Mouse (Mus musculus) MEL (cell line): Measurements from ENCODE around the gene Adamtsl1. TPM values are rescaled to one million over a fixed set of nuclear protein-coding genes. Genes with fewer than 3 reads are reported as not detected.

ENCODE experiments used
- DNase-seq: peaks from one replicate; pipeline ENCODE4 v3.0.0; 2011; ENCODE audit warnings: low read depth, low spot score
- H3K27ac ChIP-seq: 2 replicates; pipeline ENCODE4 v1.5.1; 2012; ENCODE audit warnings: low read depth, mild to moderate bottlenecking, control low read depth, low read length, moderate library complexity; ENCODE audit not compliant: control insufficient read depth
- H3K27me3 ChIP-seq, 2 experiments: fragments of 150-350 bp in 1 of 2; sonication (generic) in 1 of 2; 2 replicates each; pipeline ENCODE4 v1.6.1; 2012; ENCODE audit warnings: low read length in 2 of 2, mild to moderate bottlenecking in 2 of 2, improper control_type of control experiment in 1 of 2, moderate library complexity in 1 of 2; ENCODE audit not compliant: insufficient read depth in 2 of 2, control insufficient read depth in 1 of 2
- H3K36me3 ChIP-seq, 2 experiments: 2 replicates each; pipeline ENCODE4 v1.6.1; 2012 to 2014; ENCODE audit warnings: low read length in 2 of 2, improper control_type of control experiment in 1 of 2, inconsistent platforms in 1 of 2, mild to moderate bottlenecking in 1 of 2; ENCODE audit not compliant: insufficient read depth in 2 of 2, control insufficient read depth in 1 of 2
- H3K4me1 ChIP-seq, 2 experiments: fragments of 150-350 bp in 1 of 2; sonication (generic) in 1 of 2; 2 replicates each; pipeline ENCODE4 v1.6.1; 2012; ENCODE audit warnings: low read length in 2 of 2, improper control_type of control experiment in 1 of 2, mild to moderate bottlenecking in 1 of 2; ENCODE audit not compliant: insufficient read depth in 2 of 2, control insufficient read depth in 1 of 2
- H3K4me3 ChIP-seq, 2 experiments: fragments of 150-350 bp in 1 of 2; sonication (generic) in 1 of 2; 2 replicates each; pipeline ENCODE4 v1.5.1; 2012; ENCODE audit warnings: low read depth in 2 of 2, low read length in 2 of 2, mild to moderate bottlenecking in 2 of 2, moderate library complexity in 2 of 2, control low read depth in 1 of 2, improper control_type of control experiment in 1 of 2; ENCODE audit not compliant: control insufficient read depth in 1 of 2, insufficient read depth in 1 of 2
- H3K79me2 ChIP-seq: 2 replicates; pipeline ENCODE4 v1.6.1; 2012; ENCODE audit warnings: mild to moderate bottlenecking, low read length, moderate library complexity; ENCODE audit not compliant: control insufficient read depth, poor library complexity, insufficient read depth
- H3K9ac ChIP-seq: 2 replicates; pipeline ENCODE4 v1.6.1; 2012; ENCODE audit warnings: low read depth, mild to moderate bottlenecking, control low read depth, low read length, moderate library complexity; ENCODE audit not compliant: control insufficient read depth, poor library complexity, severe bottlenecking
- H3K9me3 ChIP-seq: fragments of 150-350 bp; sonication (generic); replicated peaks from 2 replicates; pipeline ENCODE4 v1.6.1; 2012; ENCODE audit warnings: mild to moderate bottlenecking, low read length, improper control_type of control experiment, moderate library complexity; ENCODE audit not compliant: insufficient read depth
- E2F4 ChIP-seq: IDR thresholded peaks from 2 replicates; pipeline ENCODE4 v1.6.1; 2011; ENCODE audit warnings: low read depth, low read length, improper control_type of control experiment, borderline replicate concordance
- EP300 ChIP-seq, 2 experiments: IDR thresholded peaks; 2 replicates each; pipeline ENCODE4 v1.6.1; 2011; ENCODE audit warnings: improper control_type of control experiment in 2 of 2, low read length in 2 of 2, low read depth in 1 of 2, mild to moderate bottlenecking in 1 of 2
- GATA1 ChIP-seq: IDR thresholded peaks from 2 replicates; pipeline ENCODE4 v1.6.1; 2011; ENCODE audit warnings: low read depth, low read length, improper control_type of control experiment
- HCFC1 ChIP-seq: IDR thresholded peaks from 2 replicates; pipeline ENCODE4 v1.6.1; 2012; ENCODE audit warnings: low read depth, mild to moderate bottlenecking, inconsistent platforms, low read length, improper control_type of control experiment, moderate library complexity
- MAFK ChIP-seq: IDR thresholded peaks from 2 replicates; pipeline ENCODE4 v1.6.1; 2011; ENCODE audit warnings: low read depth, mild to moderate bottlenecking, low read length, improper control_type of control experiment, borderline replicate concordance
- MYC ChIP-seq: IDR thresholded peaks from 2 replicates; pipeline ENCODE4 v1.6.1; 2011; ENCODE audit warnings: low read depth, mild to moderate bottlenecking, low read length, improper control_type of control experiment, moderate library complexity
- NRF1 ChIP-seq: IDR thresholded peaks from 2 replicates; pipeline ENCODE4 v1.6.1; 2014; ENCODE audit warnings: low read depth, mild to moderate bottlenecking, inconsistent platforms, low read length, improper control_type of control experiment, moderate library complexity; ENCODE audit not compliant: poor library complexity, insufficient read depth, severe bottlenecking
- POLR2A ChIP-seq, 2 experiments: IDR thresholded peaks; 2 replicates each; pipeline ENCODE4 v1.6.1; 2011 to 2012; ENCODE audit warnings: low read length in 2 of 2, mild to moderate bottlenecking in 2 of 2, control low read depth in 1 of 2, improper control_type of control experiment in 1 of 2, low read depth in 1 of 2, moderate library complexity in 1 of 2; ENCODE audit not compliant: control insufficient read depth in 1 of 2, insufficient read depth in 1 of 2, poor library complexity in 1 of 2
- POLR2AphosphoS2 ChIP-seq: IDR thresholded peaks from 2 replicates; pipeline ENCODE4 v1.6.1; 2011; ENCODE audit warnings: low read length, improper control_type of control experiment
- POLR2AphosphoS5 ChIP-seq: IDR thresholded peaks from 2 replicates; pipeline ENCODE4 v1.6.1; 2012; ENCODE audit warnings: low read depth, borderline replicate concordance, mild to moderate bottlenecking, inconsistent platforms, low read length, moderate library complexity, mixed read lengths
- TAL1 ChIP-seq: IDR thresholded peaks from 2 replicates; pipeline ENCODE4 v1.6.1; 2012; ENCODE audit warnings: mild to moderate bottlenecking, inconsistent platforms, low read length, moderate library complexity, mixed read lengths
- UBTF ChIP-seq: IDR thresholded peaks from 2 replicates; pipeline ENCODE4 v1.6.1; 2012; ENCODE audit warnings: low read depth, mild to moderate bottlenecking, inconsistent platforms, low read length, improper control_type of control experiment, moderate library complexity, borderline replicate concordance; ENCODE audit not compliant: insufficient read depth
- USF1 ChIP-seq: IDR thresholded peaks from 2 replicates; pipeline ENCODE4 v1.6.1; 2014; ENCODE audit warnings: low read depth, mild to moderate bottlenecking, inconsistent platforms, low read length, improper control_type of control experiment, moderate library complexity
- polyA plus RNA-seq, 2 experiments: library from polyadenylated mRNA; stranded (reverse) in 1 of 2; unstranded in 1 of 2; fragments of >175 nt in 1 of 2; fragments of >200 nt in 1 of 2; gene quantifications; 2 replicates each; pipeline versions ENCODE4 v1.2.1 to v1.2.4; 2012; ENCODE audit warnings: low replicate concordance in 2 of 2, low read depth in 1 of 2; ENCODE audit not compliant: insufficient read length in 2 of 2, insufficient read depth in 1 of 2, missing spikeins in 1 of 2
- total RNA-seq: library from RNA; depleted of rRNA; stranded (reverse); fragments of 300-350 nt; gene quantifications from 2 replicates; pipeline ENCODE4 v1.2.3, GENCODE M21; 2012

The Adamtsl1 gene
- total and polyA plus RNA-seq, 3 experiments, result not detected

DNA sequence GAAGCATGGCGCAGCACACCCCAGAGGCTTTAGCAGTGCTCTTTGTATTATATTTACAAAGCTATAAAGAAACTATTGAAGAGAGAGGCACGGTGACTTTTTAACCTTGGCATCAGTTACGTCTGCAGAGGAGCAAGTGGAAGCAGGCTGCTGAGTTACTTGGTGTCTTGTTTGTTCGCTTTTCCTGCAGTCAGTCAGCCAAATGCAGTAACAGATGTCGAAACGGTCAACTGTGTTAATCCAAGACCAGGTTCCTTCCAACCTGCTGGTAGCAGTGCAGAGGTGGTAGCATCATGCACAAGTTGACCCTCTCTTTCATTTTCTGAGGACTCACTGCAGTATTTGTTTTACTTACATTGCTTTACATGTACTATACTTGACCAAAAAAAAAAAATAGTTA lies 908.6 kb downstream of the Adamtsl1 start:
- Histone ChIP-seq H3K4me3 (no peak overlapping the region), H3K27ac (no peak overlapping the region), H3K9me3 (no peaks in the 10 kb centered on the region), H3K4me1 (peaks cover 2 to 20% of the 10 kb centered on the region in 2 experiments), H3K9ac (no peak overlapping the region), H3K36me3 (peaks cover 0 to 10% of the 10 kb centered on the region in 2 experiments; a peak in 2 of 4 replicates), H3K79me2 (no peaks in the 10 kb centered on the region), H3K27me3 (peaks cover 0 to 2% of the 10 kb centered on the region in 2 experiments; a peak in 1 of 4 replicates)
- DNase-seq, result no peak
- TF ChIP-seq E2F4 (no peak), NRF1 (no peak), POLR2AphosphoS5 (no peak), TAL1 (no peak), POLR2AphosphoS2 (no peak), USF1 (no peak), MYC (no peak), MAFK (no peak), HCFC1 (no peak)

DNA sequence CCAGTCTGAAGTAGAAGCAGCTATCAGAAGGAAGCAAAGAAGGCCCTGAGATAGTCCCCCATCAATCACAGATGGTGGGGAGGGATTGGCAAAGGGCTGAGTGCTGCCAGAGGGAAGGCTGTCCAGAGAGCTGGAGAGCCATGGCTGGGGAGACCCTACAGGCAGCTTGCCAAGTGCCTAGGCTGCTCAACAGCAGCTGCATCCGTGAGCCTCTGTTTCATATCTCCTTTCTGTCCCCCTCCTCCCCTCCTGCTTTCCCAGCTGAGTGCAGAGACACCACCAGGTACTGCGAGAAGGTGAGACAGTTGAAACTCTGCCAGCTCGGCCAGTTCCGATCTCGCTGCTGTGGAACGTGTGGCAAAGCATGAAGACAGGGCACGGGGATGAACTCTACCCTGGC lies 911.6 kb downstream of the Adamtsl1 start:
- no peak overlapping the region for H3K4me3 ChIP-seq
- peaks cover 0 to 2% of the 10 kb centered on the region in 2 experiments; a peak in 1 of 4 replicates for H3K27me3 ChIP-seq
- no peak overlapping the region for H3K27ac ChIP-seq
- H3K4me1 ChIP-seq, result peaks cover 5 to 24% of the 10 kb centered on the region in 2 experiments
- TF ChIP-seq GATA1, result 0 out of 2 replicates have a peak, but pooled peaks have one; percentile 9
- TF ChIP-seq POLR2A (IDR thresholded peaks at IDR 0.05; ENCODE audit: control insufficient read depth in 1 of 2, insufficient read depth in 1 of 2, low read depth in 1 of 2, low read length in 2 of 2, poor library complexity in 1 of 2), result no peak
- no peaks in the 10 kb centered on the region for H3K9me3 ChIP-seq
- peaks cover 0 to 16% of the 10 kb centered on the region in 2 experiments; a peak in 2 of 4 replicates for H3K36me3 ChIP-seq
- H3K79me2 ChIP-seq, result no peaks in the 10 kb centered on the region
- DNase-seq, result peak; percentile 18
- H3K9ac ChIP-seq, result no peak overlapping the region

DNA sequence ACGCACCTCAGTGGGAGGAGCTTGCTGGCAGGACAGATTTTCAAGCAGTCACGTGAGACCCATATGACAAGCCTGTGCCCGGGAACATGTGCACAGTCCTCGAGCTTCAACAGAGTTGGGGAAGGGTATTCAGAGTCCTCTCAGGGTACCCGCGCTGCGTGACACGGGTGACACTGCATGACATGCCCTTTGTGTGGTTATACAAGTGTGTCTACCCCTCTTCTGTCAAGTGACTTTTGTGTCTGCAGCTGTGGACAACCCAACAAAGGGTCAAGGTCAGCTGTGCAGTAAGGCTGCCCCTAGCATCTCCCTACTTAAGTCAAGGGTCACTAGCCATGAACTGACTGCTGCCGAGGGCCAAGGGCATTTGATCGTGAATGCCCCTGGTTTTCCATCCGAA lies 912.6 kb downstream of the Adamtsl1 start:
- Histone ChIP-seq H3K9ac (no peak overlapping the region), H3K27me3 (peaks cover 0 to 2% of the 10 kb centered on the region in 2 experiments; a peak in 1 of 4 replicates), H3K27ac (no peak overlapping the region; the same call in 1 of the 2 replicates), H3K79me2 (no peaks in the 10 kb centered on the region), H3K36me3 (peaks cover 0 to 16% of the 10 kb centered on the region in 2 experiments; a peak in 2 of 4 replicates), H3K4me3 (no peak overlapping the region), H3K9me3 (no peaks in the 10 kb centered on the region), H3K4me1 (peaks cover 5 to 24% of the 10 kb centered on the region in 2 experiments)
- DNase-seq, result no peak
- no peak for TF ChIP-seq EP300 (IDR thresholded peaks at IDR 0.05; ENCODE audit: low read depth in 1 of 2, low read length in 2 of 2)
- no peak for TF ChIP-seq UBTF
